Mouse (Mus musculus) liver, adult 2 months (tissue): ENCODE data around the gene Snrpa.

Source experiments
- CTCF ChIP-seq: fragments of 200-500 bp; IDR thresholded peaks from 2 replicates; pipeline ENCODE4 v1.5.1; 2011; ENCODE audit warnings: low read depth, low read length, control low read depth
- POLR2A ChIP-seq: fragments of 200-500 bp; IDR thresholded peaks from 2 replicates; pipeline ENCODE4 v1.6.1; 2011; ENCODE audit warnings: low read length, control low read depth; ENCODE audit not compliant: insufficient read depth; ENCODE audit errors: extremely low read depth

DNA sequence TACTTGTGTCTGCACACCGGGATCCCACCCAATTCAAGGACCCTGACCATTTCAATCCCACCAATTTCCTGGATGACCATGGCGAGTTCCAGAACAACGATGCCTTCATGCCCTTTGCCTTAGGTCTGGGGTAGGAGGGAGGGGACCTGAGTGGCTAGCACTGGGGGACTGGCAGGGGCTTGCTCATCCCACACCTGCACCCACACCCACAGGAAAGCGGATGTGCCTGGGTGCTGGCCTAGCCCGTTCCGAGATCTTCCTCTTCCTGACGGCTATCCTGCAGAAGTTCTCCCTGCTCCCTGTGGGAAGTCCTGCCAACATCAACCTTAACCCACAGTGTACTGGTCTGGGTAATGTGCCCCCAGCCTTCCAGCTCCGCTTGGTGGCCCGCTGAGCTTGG lies 37.9 kb downstream of the Snrpa start:
- no peak for TF ChIP-seq POLR2A
- no peak for TF ChIP-seq CTCF
